ENCODE assay signal across 8 mouse cellular contexts in the genomic region with DNA sequence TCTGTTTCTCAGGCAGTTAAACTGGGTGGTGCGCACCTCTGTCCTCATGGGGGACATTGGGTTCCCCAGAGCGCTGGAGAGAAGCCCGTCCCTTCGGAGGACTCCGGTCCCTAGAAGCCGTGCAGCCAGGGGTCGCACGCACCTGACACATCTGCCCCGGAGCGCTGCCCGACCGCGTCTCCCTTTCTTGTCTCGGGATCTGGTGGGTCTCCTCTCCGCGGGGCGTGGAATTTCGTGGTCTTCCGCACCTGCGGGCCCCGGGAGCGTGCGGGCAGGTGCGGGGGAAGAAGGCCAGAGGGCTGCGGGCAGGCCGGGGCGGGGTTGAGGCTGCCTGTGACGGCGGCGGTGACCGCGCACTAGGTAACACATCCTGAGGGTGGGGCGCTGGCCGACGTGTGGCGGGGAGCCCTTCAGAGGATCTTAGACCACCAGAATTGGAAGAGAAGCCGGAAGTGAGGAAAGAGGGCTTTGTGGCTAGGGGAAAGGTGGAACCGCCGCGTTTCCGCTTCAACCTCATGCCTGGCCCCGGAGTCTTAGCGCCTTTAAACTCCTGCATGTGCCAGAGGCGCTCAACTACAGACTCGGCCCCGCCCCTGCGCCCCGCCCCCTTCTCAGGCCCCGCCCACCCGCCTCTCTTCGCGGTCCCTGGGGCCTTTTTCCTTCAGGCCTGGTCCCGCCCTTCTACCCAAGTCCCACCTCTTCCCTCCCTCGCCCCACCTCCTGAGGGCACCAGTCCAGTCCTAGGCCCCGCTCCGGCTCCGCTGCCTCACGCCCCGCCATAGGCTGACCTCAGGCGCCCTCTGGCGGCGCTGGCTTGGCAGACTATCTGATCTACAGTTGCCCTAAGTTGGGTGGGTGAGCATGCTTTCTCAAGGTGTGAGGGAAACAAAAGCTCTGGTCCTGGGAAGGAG. TPM values are rescaled to one million over a fixed set of nuclear protein-coding genes. Genes with fewer than 3 reads are reported as not detected.
A peak's percentile ranks its signal among the peaks of the same experiment; 100 is the strongest.
DNase-seq lines count a peak whose midpoint lies in the region; ATAC-seq and TF ChIP-seq lines count a peak whose summit lies in the region.

A gene (minus strand): TSS at position 332 of the 911 bp plus-strand sequence.

- peak; percentile 73 for DNase-seq in NIH3T3 (ENCODE audit: low read depth)
- peak; percentile 97 for DNase-seq in cerebellum, adult 9-11 months
- DNase-seq in hindbrain, embryonic 10.5 days (ENCODE audit: low spot score) = peak; percentile 95
- DNase-seq in layer of hippocampus, adult 9-10 months (ENCODE audit: low spot score) = peak; percentile 67
- peak; percentile 94 for DNase-seq in ovary, adult 18-20 months (ENCODE audit: low spot score)
- DNase-seq in thymus, adult 2 months = peak; percentile 95

- peak within 1 kb of the TSS; percentile 96 for H3K4me2 ChIP-seq in lung, embryonic 15.5 days

- under 1% methylated on average over 62 of the region's 62 CpGs for WGBS in hindbrain, embryonic 10.5 days
- WGBS in lung, embryonic 15.5 days = under 1% methylated on average over 62 of the region's 62 CpGs
- under 1% methylated on average over 62 of the region's 62 CpGs for WGBS in thymus, adult 2 months

- H3K27ac ChIP-seq in hindbrain, embryonic 10.5 days = peak within 1 kb of the TSS; percentile 81
- peak within 1 kb of the TSS; percentile 3; the same call in 1 of the 2 replicates for H3K27ac ChIP-seq in lung, embryonic 15.5 days
- no peak within 1 kb of the TSS for H3K27ac ChIP-seq in thymus, adult 2 months (ENCODE audit: control insufficient read depth, insufficient read depth, low read length)

- H3K4me1 ChIP-seq in hindbrain, embryonic 10.5 days (replicated peaks) = peaks cover 11% of the 10 kb centered on the region
- H3K4me1 ChIP-seq in lung, embryonic 15.5 days = peaks cover 18% of the 10 kb centered on the region
- H3K4me1 ChIP-seq in thymus, adult 2 months (replicated peaks; ENCODE audit: control insufficient read depth, insufficient read depth, low read length) = no peaks in the 10 kb centered on the region; the same call in 1 of the 2 replicates

- H3K27me3 ChIP-seq in hindbrain, embryonic 10.5 days (ENCODE audit: insufficient read depth, poor library complexity, severe bottlenecking) = peaks cover 34% of the 10 kb centered on the region
- no peaks in the 10 kb centered on the region for H3K27me3 ChIP-seq in lung, embryonic 15.5 days
- H3K27me3 ChIP-seq in thymus, adult 2 months (ENCODE audit: control insufficient read depth, insufficient read depth, low read length) = no peaks in the 10 kb centered on the region; the same call in 1 of the 2 replicates

- 0 out of 2 replicates have a peak, but pooled peaks cover 5% of the 10 kb centered on the region for H3K9me3 ChIP-seq in hindbrain, embryonic 10.5 days
- no peaks in the 10 kb centered on the region for H3K9me3 ChIP-seq in lung, embryonic 15.5 days

- peak within 1 kb of the TSS; percentile 71 for H3K4me3 ChIP-seq in hindbrain, embryonic 10.5 days
- peak within 1 kb of the TSS; percentile 59 for H3K4me3 ChIP-seq in lung, embryonic 15.5 days
- peak within 1 kb of the TSS; percentile 71 for H3K4me3 ChIP-seq in thymus, adult 2 months (ENCODE audit: control insufficient read depth, insufficient read depth, low read length)

- peak within 1 kb of the TSS; percentile 54 for H3K9ac ChIP-seq in lung, embryonic 15.5 days

- peak; percentile 94 for TF ChIP-seq CTCF in thymus, adult 2 months (IDR thresholded peaks at IDR 0.05; ENCODE audit: borderline replicate concordance, control insufficient read depth, extremely low read depth, insufficient read depth, low read length, poor library complexity)

- peaks cover 3% of the 10 kb centered on the region; the same call in 1 of the 2 replicates for H3K36me3 ChIP-seq in hindbrain, embryonic 10.5 days
- H3K36me3 ChIP-seq in lung, embryonic 15.5 days = no peaks in the 10 kb centered on the region
- no peaks in the 10 kb centered on the region for H3K36me3 ChIP-seq in thymus, adult 2 months (ENCODE audit: control insufficient read depth, insufficient read depth, low read length)

- peak; percentile 95 for ATAC-seq in frontal cortex, adult (ENCODE audit: low TSS enrichment)
- peak; percentile 99 for ATAC-seq in lung, embryonic 15.5 days (ENCODE audit: borderline replicate concordance, extremely low read depth, low FRiP score, low TSS enrichment)

- TF ChIP-seq POLR2A in thymus, adult 2 months (IDR thresholded peaks at IDR 0.05; ENCODE audit: control insufficient read depth, extremely low read depth, insufficient read depth, low read length, poor library complexity) = no peak

RNA-seq across cellular contexts. Expression of the gene that starts here (rescaled TPM):
- 0.39 and 0.93 TPM in 2 replicates for polyA plus RNA-seq in hindbrain, embryonic 10.5 days (2016; fragmentation: Nextera tagmentation; extraction: Ambion mirVana)
- polyA plus RNA-seq in lung, embryonic 15.5 days (2015; fragmentation: Nextera tagmentation; extraction: Ambion mirVana) = 0.40 and 0.41 TPM in 2 replicates
- 0.20 and 0.22 TPM in 2 replicates for polyA plus RNA-seq in thymus, adult 2 months (2012; rRNA removed)

Comparison
In these comparisons a context has a peak if more than half of its experiments do, and no peak if none do; other contexts are left out.
1. Peak in DNase-seq, H3K4me3 ChIP-seq and H3K27ac ChIP-seq in hindbrain, embryonic 10.5 days; RNA of the gene not detected or under 1 TPM.
2. Peak in ATAC-seq, H3K4me3 ChIP-seq, H3K27ac ChIP-seq, H3K9ac ChIP-seq and H3K4me2 ChIP-seq in lung, embryonic 15.5 days; RNA of the gene not detected or under 1 TPM.
3. Peak in DNase-seq and H3K4me3 ChIP-seq in thymus, adult 2 months; RNA of the gene not detected or under 1 TPM.